Mouse (Mus musculus) liver, embryonic 15.5 days (tissue): ENCODE data around the gene Pdlim7. TPM values are rescaled to one million over a fixed set of nuclear protein-coding genes. Genes with fewer than 3 reads are reported as not detected.
A peak's percentile ranks its signal among the peaks of the same experiment; 100 is the strongest.

Experiments
- ATAC-seq: fragments of 200-750 bp; cut with Nextera tagmentation; 2 replicates; pipeline ENCODE4 v1.8.0; 2017; ENCODE audit warnings: moderate number of reproducible peaks, mild to moderate bottlenecking, moderate library complexity; ENCODE audit not compliant: insufficient read depth
- H3K27ac ChIP-seq: fragments of 300-500 bp; sonication (generic); replicated peaks from 2 replicates; pipeline ENCODE4 v1.5.1; 2015; ENCODE audit warnings: mild to moderate bottlenecking, inconsistent platforms
- H3K27me3 ChIP-seq: fragments of 300-500 bp; sonication (generic); 2 replicates; pipeline ENCODE4 v1.6.1; 2015; ENCODE audit warnings: mild to moderate bottlenecking, inconsistent platforms
- H3K36me3 ChIP-seq: fragments of 300-500 bp; sonication (generic); replicated peaks from 2 replicates; pipeline ENCODE4 v1.6.1; 2015; ENCODE audit warnings: moderate library complexity, mild to moderate bottlenecking, inconsistent platforms
- H3K4me1 ChIP-seq: fragments of 300-500 bp; sonication (generic); replicated peaks from 2 replicates; pipeline ENCODE4 v1.6.1; 2015; ENCODE audit warnings: inconsistent platforms
- H3K4me2 ChIP-seq: fragments of 300-500 bp; sonication (generic); 2 replicates; pipeline ENCODE4 v1.6.1; 2015; ENCODE audit warnings: moderate library complexity, mild to moderate bottlenecking, inconsistent platforms
- H3K4me3 ChIP-seq: fragments of 300-500 bp; sonication (generic); replicated peaks from 2 replicates; pipeline ENCODE4 v1.5.1; 2015; ENCODE audit warnings: mild to moderate bottlenecking, inconsistent platforms
- H3K9ac ChIP-seq: fragments of 300-500 bp; sonication (generic); 2 replicates; pipeline ENCODE4 v1.6.1; 2015; ENCODE audit warnings: moderate library complexity, mild to moderate bottlenecking, inconsistent platforms
- H3K9me3 ChIP-seq: fragments of 300-500 bp; sonication (generic); replicated peaks from 2 replicates; pipeline ENCODE4 v1.6.1; 2016; ENCODE audit warnings: inconsistent platforms
- whole genome bisulfite sequencing: fragments of 180-500 bp; shearing (Covaris S2); methylation state at CpG from one replicate; pipeline ENCODE4 v1.1.7; 2015; ENCODE audit warnings: mixed read lengths; ENCODE audit not compliant: insufficient replicate concordance; 5-methylcytosine and 5-hydroxymethylcytosine counted together
- polyA plus RNA-seq: library from polyadenylated mRNA; unstranded; fragments of >200 nt; fragmentation: Nextera tagmentation; extraction: Ambion mirVana; gene quantifications from 2 replicates; pipeline ENCODE4 v1.2.1, GENCODE M21; 2015

Gene Pdlim7
- polyA plus RNA-seq, 1 experiment from 2014 or later, result 25.2 TPM

DNA sequence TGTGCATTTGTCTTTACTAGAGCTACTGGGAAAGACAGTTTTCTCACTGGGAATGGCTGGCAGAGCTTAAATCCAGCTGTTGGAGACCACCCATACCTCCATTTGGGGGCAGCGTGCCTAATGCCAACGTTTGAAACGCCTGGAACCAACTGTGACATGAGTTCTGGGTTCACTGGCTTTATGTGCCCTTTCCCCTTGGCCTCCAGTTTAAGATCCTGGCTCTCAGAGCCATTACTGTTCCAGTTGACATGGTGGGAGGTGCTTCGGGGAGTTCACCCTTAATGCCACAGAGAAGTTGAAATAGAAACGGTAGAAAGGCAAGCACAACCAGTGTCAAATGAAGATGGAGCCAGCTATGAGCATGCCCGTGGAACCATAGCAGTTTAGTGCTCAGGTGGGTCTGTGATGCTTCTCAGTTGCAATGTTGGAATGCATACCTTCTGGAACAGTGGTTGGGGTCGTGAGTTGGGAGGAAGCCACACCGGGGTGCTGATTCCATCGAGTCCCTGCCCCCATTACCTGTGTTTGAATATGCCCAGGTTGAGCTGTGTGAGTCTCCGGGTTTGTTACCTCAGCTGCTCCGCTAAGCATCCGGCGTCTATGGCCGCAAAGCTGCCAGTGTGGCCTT is 50.0 kb downstream of the Pdlim7 start:
- peaks cover 66% of the 10 kb centered on the region for H3K27me3 ChIP-seq
- 12% methylated on average over 14 of the region's 14 CpGs for WGBS

DNA sequence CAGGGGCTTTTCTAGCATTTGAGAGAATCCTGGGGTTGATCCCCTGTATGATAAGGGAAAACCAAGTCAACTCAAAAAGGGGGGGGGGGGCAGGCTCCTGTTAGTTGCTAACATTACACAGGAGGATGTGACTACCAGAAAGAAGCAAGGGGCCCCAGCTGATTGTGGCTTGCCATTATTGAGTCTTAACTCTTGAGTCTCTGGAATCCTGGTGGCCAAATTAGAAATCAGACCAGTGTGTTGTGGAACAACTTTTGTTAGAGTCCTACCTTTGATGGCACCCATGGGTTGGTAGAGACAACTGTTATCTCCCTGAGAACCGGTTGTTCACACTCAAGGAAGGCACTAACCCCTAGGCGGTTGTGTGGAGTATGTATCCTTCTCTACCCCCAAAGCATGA is 50.5 kb downstream of the Pdlim7 start:
- no peak overlapping the region for H3K27ac ChIP-seq
- H3K4me1 ChIP-seq, result peaks cover 19% of the 10 kb centered on the region
- no peaks in the 10 kb centered on the region for H3K9me3 ChIP-seq
- no peak overlapping the region for H3K4me3 ChIP-seq
- ATAC-seq, result no peak
- 26% methylated on average over 2 of the region's 2 CpGs for WGBS
- H3K36me3 ChIP-seq, result peaks cover 39% of the 10 kb centered on the region
- no peak overlapping the region for H3K4me2 ChIP-seq
- H3K27me3 ChIP-seq, result peaks cover 60% of the 10 kb centered on the region
- H3K9ac ChIP-seq, result no peak overlapping the region

More for the DNA sequence above, 50.0 kb downstream of the Pdlim7 start:
- ATAC-seq, result no peak
- Histone ChIP-seq H3K27ac (no peak overlapping the region), H3K9ac (no peak overlapping the region), H3K9me3 (no peaks in the 10 kb centered on the region), H3K36me3 (peaks cover 34% of the 10 kb centered on the region), H3K4me1 (peaks cover 19% of the 10 kb centered on the region), H3K4me2 (peak overlapping the region; percentile 75), H3K4me3 (peak overlapping the region; percentile 50; the same call in 1 of the 2 replicates)

DNA sequence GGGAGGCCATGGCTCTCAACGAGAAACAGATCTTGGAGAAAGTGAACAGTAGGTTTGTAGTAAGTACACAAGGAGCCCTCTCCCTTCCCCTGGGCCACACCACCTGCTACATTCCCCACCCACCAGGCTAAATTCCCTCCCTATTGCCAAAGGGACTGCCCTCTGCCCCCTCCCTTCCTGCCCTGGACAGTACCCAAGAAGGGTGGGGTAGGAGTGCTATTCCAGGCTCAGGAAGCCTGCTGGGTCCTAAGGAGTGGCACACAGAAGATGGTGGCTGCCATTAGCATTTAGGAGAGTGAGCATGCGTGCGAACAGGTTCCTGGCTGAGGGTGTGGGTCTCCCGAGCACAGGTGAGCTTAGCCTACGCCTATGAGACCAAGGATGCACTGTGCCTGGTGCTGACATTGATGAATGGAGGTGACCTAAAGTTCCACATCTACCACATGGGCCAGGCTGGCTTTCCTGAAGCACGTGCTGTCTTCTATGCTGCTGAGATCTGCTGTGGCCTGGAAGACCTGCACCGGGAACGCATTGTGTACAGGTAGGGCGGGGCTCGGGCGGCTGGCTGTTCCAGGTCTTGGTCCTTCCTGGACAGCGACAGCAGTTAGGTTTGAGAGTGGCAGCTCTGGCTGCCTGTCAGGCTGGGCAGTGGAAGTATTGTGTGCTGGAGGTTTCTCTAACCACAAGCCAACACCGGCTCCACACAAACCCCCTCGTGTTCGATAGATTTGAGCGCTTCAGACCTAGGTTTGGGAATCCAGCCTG is 61.5 kb downstream of the Pdlim7 start:
- no peak overlapping the region for H3K4me3 ChIP-seq
- no peak overlapping the region for H3K9ac ChIP-seq
- no peak overlapping the region for H3K27ac ChIP-seq
- H3K36me3 ChIP-seq, result peaks cover 86% of the 10 kb centered on the region
- no peak overlapping the region for H3K4me2 ChIP-seq
- WGBS, result 88% methylated on average over 16 of the region's 16 CpGs
- ATAC-seq, result no peak
- H3K4me1 ChIP-seq, result peaks cover 45% of the 10 kb centered on the region
- H3K9me3 ChIP-seq, result no peaks in the 10 kb centered on the region
- no peaks in the 10 kb centered on the region for H3K27me3 ChIP-seq

DNA sequence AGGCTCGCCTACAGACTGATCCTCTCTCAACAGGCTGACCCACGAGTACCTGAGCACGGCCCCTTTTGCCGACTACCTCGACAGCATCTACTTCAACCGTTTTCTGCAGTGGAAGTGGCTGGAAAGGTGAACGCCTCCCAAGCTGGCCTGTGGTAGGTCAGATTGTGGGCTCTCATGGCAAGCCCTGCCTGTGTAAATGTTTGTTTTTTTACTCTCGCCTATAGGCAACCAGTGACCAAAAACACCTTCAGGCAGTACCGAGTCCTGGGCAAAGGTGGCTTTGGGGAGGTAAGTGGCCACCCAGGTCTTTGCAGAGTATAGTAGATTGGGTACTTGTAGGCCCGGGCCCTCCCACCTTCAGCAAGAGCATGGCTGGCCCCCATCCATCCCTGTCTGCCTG is 62.2 kb downstream of the Pdlim7 start:
- peaks cover 79% of the 10 kb centered on the region for H3K36me3 ChIP-seq
- H3K27ac ChIP-seq, result no peak overlapping the region
- no peak for ATAC-seq
- H3K27me3 ChIP-seq, result no peaks in the 10 kb centered on the region
- H3K4me1 ChIP-seq, result peaks cover 52% of the 10 kb centered on the region
- H3K4me2 ChIP-seq, result no peak overlapping the region
- 83% methylated on average over 10 of the region's 10 CpGs for WGBS
- H3K9ac ChIP-seq, result no peak overlapping the region
- no peak overlapping the region for H3K4me3 ChIP-seq
- no peaks in the 10 kb centered on the region for H3K9me3 ChIP-seq

DNA sequence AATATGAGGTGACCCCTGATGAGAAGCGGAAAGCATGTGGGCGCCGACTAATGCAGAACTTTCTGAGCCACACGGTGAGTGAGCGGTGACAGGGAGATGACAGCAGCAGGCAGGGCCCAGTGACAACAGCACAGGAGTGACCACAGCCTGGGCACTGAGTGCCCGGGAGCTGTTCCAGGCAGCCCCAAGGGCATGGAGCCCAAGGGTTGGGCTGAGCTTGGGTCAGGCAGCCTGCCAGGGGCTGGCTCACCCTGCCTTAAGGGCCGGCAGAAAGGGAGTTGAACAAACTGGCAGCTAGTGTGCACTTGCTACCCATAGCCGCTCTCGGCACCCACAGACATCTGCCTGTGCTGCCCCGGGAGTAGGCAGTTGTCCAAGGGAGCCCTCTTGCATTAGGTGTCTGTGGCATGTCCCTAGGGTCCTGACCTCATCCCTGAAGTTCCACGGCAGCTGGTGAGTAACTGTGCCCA is 62.9 kb downstream of the Pdlim7 start:
- H3K4me2 ChIP-seq, result no peak overlapping the region
- H3K36me3 ChIP-seq, result peaks cover 72% of the 10 kb centered on the region
- no peak overlapping the region for H3K27ac ChIP-seq
- no peak overlapping the region for H3K9ac ChIP-seq
- peaks cover 59% of the 10 kb centered on the region for H3K4me1 ChIP-seq
- no peaks in the 10 kb centered on the region for H3K9me3 ChIP-seq
- H3K4me3 ChIP-seq, result no peak overlapping the region
- ATAC-seq, result no peak
- no peaks in the 10 kb centered on the region for H3K27me3 ChIP-seq
- 84% methylated on average over 11 of the region's 11 CpGs for whole genome bisulfite sequencing

DNA sequence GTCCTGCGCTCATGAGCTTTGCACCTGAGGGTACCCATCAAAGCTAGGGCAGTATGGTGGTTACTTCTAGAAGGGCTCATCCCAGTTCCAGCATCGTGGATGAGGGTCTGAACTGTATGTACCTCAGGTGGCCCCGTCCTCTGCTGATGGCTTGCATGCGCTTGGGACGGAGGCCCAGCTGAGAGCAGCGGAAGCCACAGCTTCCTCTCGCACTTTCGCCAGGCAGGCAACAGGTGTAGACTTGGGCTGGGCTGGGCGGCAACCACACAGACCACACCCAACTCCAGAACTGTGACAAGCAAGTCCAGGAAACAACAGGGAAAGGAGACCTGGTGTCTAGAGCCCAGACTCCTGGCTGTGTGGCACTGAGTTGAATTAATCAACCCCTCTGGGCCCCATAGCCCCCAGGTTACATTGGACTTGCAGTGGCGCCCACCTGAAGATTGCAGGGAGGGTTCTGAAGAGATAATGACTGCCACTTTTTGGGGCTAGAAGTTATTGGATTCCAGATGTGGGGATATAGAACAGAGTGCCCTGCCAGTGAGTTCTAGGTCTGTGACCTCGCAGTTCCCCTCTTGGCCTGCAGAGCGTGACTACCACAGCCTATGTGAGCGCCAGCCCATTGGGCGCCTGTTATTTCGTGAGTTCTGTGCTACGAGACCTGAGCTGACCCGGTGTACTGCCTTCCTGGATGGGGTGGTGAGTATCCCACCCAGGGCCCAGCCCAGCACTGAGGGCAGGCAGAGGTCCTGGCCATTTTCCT is 63.6 kb downstream of the Pdlim7 start:
- peaks cover 59% of the 10 kb centered on the region for H3K4me1 ChIP-seq
- ATAC-seq, result no peak
- peak overlapping the region; percentile 16; the same call in 1 of the 2 replicates for H3K27ac ChIP-seq
- no peak overlapping the region for H3K9ac ChIP-seq
- no peaks in the 10 kb centered on the region for H3K27me3 ChIP-seq
- H3K4me2 ChIP-seq, result peak overlapping the region; percentile 20
- 65% methylated on average over 17 of the region's 17 CpGs for WGBS
- H3K9me3 ChIP-seq, result no peaks in the 10 kb centered on the region
- H3K36me3 ChIP-seq, result peaks cover 65% of the 10 kb centered on the region
- H3K4me3 ChIP-seq, result no peak overlapping the region

DNA sequence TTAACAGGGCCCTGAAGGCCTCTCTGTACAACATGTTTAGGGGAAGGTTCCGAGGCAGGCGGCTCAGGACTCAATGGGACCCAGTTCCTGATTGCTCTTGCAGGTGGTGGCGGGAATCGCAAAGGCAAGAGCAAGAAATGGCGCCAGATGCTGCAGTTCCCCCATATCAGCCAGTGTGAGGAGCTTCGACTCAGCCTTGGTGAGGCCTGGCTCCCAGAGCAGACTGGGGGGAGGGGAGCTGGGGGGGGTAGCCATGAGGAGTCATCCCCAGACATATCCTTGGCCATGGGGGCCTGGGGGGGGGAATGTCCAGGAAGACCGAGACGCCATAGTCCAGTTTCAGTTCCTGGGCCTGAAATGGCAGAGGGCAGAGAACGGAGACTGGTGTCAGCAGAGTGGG is 64.3 kb downstream of the Pdlim7 start:
- Histone ChIP-seq H3K9me3 (no peaks in the 10 kb centered on the region), H3K27ac (peak overlapping the region; percentile 16; the same call in 1 of the 2 replicates), H3K9ac (no peak overlapping the region), H3K36me3 (peaks cover 59% of the 10 kb centered on the region), H3K27me3 (no peaks in the 10 kb centered on the region), H3K4me3 (no peak overlapping the region), H3K4me2 (peak overlapping the region; percentile 20), H3K4me1 (peaks cover 63% of the 10 kb centered on the region)
- WGBS, result 83% methylated on average over 9 of the region's 9 CpGs
- ATAC-seq, result no peak

DNA sequence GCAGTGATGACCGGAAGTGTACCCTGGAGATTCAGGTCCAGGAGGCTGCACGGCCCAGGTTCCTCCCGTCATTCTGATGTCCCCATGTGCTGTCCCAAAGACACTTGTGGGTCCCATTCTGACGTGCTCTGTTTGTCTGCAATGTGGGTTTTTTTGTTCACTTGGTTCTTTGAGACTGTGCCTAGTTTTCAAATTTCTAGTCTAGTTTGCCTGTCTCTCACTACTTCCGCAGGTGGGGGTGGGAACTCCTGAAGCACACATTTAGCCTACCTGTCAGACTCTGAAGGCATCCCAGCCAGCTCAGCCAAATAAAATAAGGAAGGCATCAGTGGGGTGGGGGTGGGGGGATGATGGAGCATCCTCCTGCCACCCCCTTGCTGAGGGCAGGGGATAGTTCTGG is 65.3 kb downstream of the Pdlim7 start:
- no peaks in the 10 kb centered on the region for H3K27me3 ChIP-seq
- H3K9ac ChIP-seq, result no peak overlapping the region
- H3K4me2 ChIP-seq, result peak overlapping the region; percentile 92
- H3K9me3 ChIP-seq, result no peaks in the 10 kb centered on the region
- peaks cover 48% of the 10 kb centered on the region for H3K36me3 ChIP-seq
- peak overlapping the region; percentile 97 for H3K27ac ChIP-seq
- H3K4me3 ChIP-seq, result no peak overlapping the region; the same call in 1 of the 2 replicates
- peaks cover 71% of the 10 kb centered on the region for H3K4me1 ChIP-seq
- no peak for ATAC-seq
- 85% methylated on average over 5 of the region's 5 CpGs for WGBS

DNA sequence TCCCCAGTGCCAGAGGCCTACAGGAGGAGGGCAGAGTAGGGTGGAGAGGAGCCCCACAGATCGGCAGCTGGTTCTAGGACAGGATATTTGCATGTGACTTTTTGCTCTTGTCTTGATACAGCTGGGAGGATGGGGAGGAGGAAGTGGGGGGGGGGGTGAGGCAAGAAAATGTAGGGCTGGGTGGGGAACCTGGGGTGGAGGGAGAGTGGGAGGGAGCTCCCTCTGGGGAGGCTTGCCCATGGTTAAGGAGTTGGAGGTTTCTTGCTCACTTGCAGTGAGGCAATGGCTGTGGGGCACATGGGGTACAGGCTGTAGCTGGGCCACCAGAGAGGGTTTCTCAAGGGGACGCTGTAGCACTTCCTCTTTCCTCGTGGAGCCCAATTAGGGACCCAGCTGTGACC is 65.9 kb downstream of the Pdlim7 start:
- H3K27ac ChIP-seq, result peak overlapping the region; percentile 97
- ATAC-seq, result no peak

DNA sequence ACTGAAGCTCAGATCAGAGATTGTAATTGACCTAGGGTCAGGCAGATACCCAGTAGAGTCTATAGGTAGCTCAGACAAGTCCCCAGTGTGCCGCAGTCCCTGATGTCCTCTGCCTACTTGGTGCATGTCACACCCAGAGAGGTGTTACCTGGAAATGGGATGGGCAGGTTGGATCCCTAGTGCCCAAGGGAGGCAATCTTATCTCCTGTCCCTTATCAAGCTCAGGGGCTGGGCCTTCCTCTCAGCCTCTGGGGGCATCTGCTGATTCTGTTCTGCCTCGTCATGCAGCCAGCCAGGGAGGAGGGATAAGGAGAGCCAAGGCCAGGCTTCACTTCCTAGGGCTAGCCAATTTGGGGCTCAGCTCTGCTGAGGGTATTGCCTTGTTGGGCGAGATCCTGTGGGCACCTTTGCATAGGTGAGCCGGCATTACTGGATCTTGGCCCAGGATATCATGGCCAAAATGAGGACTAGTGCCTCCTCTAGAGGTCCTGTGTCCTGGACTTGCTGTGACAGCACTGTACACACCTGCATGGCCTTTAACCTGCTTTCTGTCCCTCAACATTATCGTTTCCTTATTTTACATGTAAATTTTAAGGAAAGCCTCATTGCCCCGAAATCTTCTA is 66.9 kb downstream of the Pdlim7 start:
- 42% methylated on average over 6 of the region's 6 CpGs for WGBS
- Histone ChIP-seq H3K36me3 (peaks cover 32% of the 10 kb centered on the region), H3K27ac (peak overlapping the region; percentile 97), H3K9me3 (no peaks in the 10 kb centered on the region), H3K27me3 (no peaks in the 10 kb centered on the region), H3K4me2 (peak overlapping the region; percentile 92), H3K4me3 (peak overlapping the region; percentile 87), H3K9ac (peak overlapping the region; percentile 96), H3K4me1 (peaks cover 69% of the 10 kb centered on the region)
- peak; percentile 33 for ATAC-seq

More for the DNA sequence above, 65.9 kb downstream of the Pdlim7 start:
- WGBS, result 20% methylated on average over 3 of the region's 3 CpGs
- H3K36me3 ChIP-seq, result peaks cover 42% of the 10 kb centered on the region
- peaks cover 71% of the 10 kb centered on the region for H3K4me1 ChIP-seq
- peak overlapping the region; percentile 87 for H3K4me3 ChIP-seq
- H3K27me3 ChIP-seq, result no peaks in the 10 kb centered on the region
- H3K9ac ChIP-seq, result peak overlapping the region; percentile 96
- H3K9me3 ChIP-seq, result no peaks in the 10 kb centered on the region
- peak overlapping the region; percentile 92 for H3K4me2 ChIP-seq
